In genomic region chr13:59387627-59388325, GRCm38 (mm10) we compare ENCODE assay signal across 19 mouse cellular contexts.
A peak's percentile ranks its signal among the peaks of the same experiment; 100 is the strongest.
DNase-seq lines count a peak whose midpoint lies in the region; ATAC-seq and TF ChIP-seq lines count a peak whose summit lies in the region.
"Had no signal": no experiment of that assay in that cellular context is flagged by ENCODE, and none has a peak within 500 bp of the region (broad histone marks: within the 10 kb centered on the region; RNA-seq: fewer than 3 reads in every experiment).

No protein-coding gene starts in this region.

- H3K27me3 ChIP-seq in embryonic facial prominence, embryonic 11.5 days (ENCODE audit: control insufficient read depth, insufficient read depth, low read length), result no peaks in the 10 kb centered on the region
- H3K27me3 ChIP-seq in embryonic facial prominence, embryonic 10.5 days (replicated peaks; ENCODE audit: low read depth, poor library complexity, severe bottlenecking), result no peaks in the 10 kb centered on the region
- no peaks in the 10 kb centered on the region for H3K27me3 ChIP-seq in forebrain, embryonic 15.5 days
- H3K27me3 ChIP-seq in hindbrain, embryonic 16.5 days (replicated peaks; ENCODE audit: control insufficient read depth, insufficient read depth, low read length), result no peaks in the 10 kb centered on the region
- H3K27me3 ChIP-seq in midbrain, postnatal 0 days (ENCODE audit: insufficient read depth, low read length), result no peaks in the 10 kb centered on the region
- H3K27me3 ChIP-seq: limb, embryonic 12.5 days; midbrain, embryonic 12.5 days had no signal

- TF ChIP-seq CTCF in midbrain, postnatal 0 days (IDR thresholded peaks at IDR 0.05), result no peak

- no peaks in the 10 kb centered on the region for H3K9me3 ChIP-seq in embryonic facial prominence, embryonic 11.5 days (replicated peaks; ENCODE audit: control insufficient read depth, low read length)
- H3K9me3 ChIP-seq in embryonic facial prominence, embryonic 10.5 days, result no peaks in the 10 kb centered on the region
- H3K9me3 ChIP-seq in forebrain, embryonic 15.5 days, result no peaks in the 10 kb centered on the region
- no peaks in the 10 kb centered on the region for H3K9me3 ChIP-seq in hindbrain, embryonic 16.5 days (ENCODE audit: control insufficient read depth, low read length)
- H3K9me3 ChIP-seq in midbrain, postnatal 0 days (ENCODE audit: low read length), result no peaks in the 10 kb centered on the region
- H3K9me3 ChIP-seq: limb, embryonic 12.5 days; midbrain, embryonic 12.5 days had no signal

- no peak overlapping the region for H3K4me3 ChIP-seq in embryonic facial prominence, embryonic 11.5 days (ENCODE audit: low read depth, low read length)
- no peak overlapping the region for H3K4me3 ChIP-seq in embryonic facial prominence, embryonic 10.5 days
- no peak overlapping the region for H3K4me3 ChIP-seq in forebrain, embryonic 15.5 days
- no peak overlapping the region for H3K4me3 ChIP-seq in hindbrain, embryonic 16.5 days (ENCODE audit: low read length)
- H3K4me3 ChIP-seq in midbrain, postnatal 0 days (ENCODE audit: low read depth, low read length), result no peak overlapping the region
- H3K4me3 ChIP-seq: heart, adult 2 months; left cerebral cortex, adult 2 months; limb, embryonic 12.5 days; midbrain, embryonic 12.5 days had no signal

- H3K27ac ChIP-seq in embryonic facial prominence, embryonic 11.5 days (replicated peaks; ENCODE audit: low read depth, low read length), result no peak overlapping the region
- H3K27ac ChIP-seq in embryonic facial prominence, embryonic 10.5 days (replicated peaks), result no peak overlapping the region
- H3K27ac ChIP-seq in forebrain, embryonic 15.5 days (replicated peaks), result 0 out of 2 replicates have a peak overlapping the region, but pooled peaks have one; percentile 27
- peak overlapping the region; percentile 14; the same call in 1 of the 2 replicates for H3K27ac ChIP-seq in hindbrain, embryonic 16.5 days (ENCODE audit: low read depth, low read length)
- peak overlapping the region; percentile 62; the same call in 1 of the 2 replicates for H3K27ac ChIP-seq in midbrain, postnatal 0 days (ENCODE audit: low read depth, low read length)
- H3K27ac ChIP-seq: heart, adult 2 months; kidney, postnatal 0 days; left cerebral cortex, adult 2 months; limb, embryonic 12.5 days; liver, embryonic 14.5 days; midbrain, embryonic 12.5 days had no signal

- 0 out of 2 replicates have a peak, but pooled peaks have one; percentile 39 for ATAC-seq in embryonic facial prominence, embryonic 11.5 days (replicated peaks; ENCODE audit: insufficient number of reproducible peaks, low FRiP score, low TSS enrichment, low read depth)
- peak; percentile 64 for ATAC-seq in forebrain, embryonic 15.5 days (replicated peaks)
- ATAC-seq in hindbrain, embryonic 16.5 days, result peak; percentile 87
- ATAC-seq in midbrain, postnatal 0 days (ENCODE audit: low FRiP score), result peak; percentile 77
- ATAC-seq in megakaryocyte progenitor cell, adult 5-6 weeks (replicated peaks; ENCODE audit: poor library complexity), result no peak
- ATAC-seq: intestine, postnatal 0 days; Patski had no signal

- WGBS in embryonic facial prominence, embryonic 11.5 days, result 80% methylated on average over 14 of the region's 14 CpGs
- 84% methylated on average over 14 of the region's 14 CpGs for whole genome bisulfite sequencing in embryonic facial prominence, embryonic 10.5 days
- WGBS in forebrain, embryonic 15.5 days, result 53% methylated on average over 14 of the region's 14 CpGs
- 52% methylated on average over 14 of the region's 14 CpGs for WGBS in hindbrain, embryonic 16.5 days
- WGBS in midbrain, postnatal 0 days, result 55% methylated on average over 14 of the region's 14 CpGs

- H3K4me2 ChIP-seq in embryonic facial prominence, embryonic 11.5 days (ENCODE audit: low read depth, low read length), result no peak overlapping the region
- no peak overlapping the region for H3K4me2 ChIP-seq in forebrain, embryonic 15.5 days (replicated peaks)
- H3K4me2 ChIP-seq in hindbrain, embryonic 16.5 days (ENCODE audit: low read length), result no peak overlapping the region
- no peak overlapping the region for H3K4me2 ChIP-seq in midbrain, postnatal 0 days (ENCODE audit: low read depth, low read length, poor library complexity, severe bottlenecking)
- H3K4me2 ChIP-seq: limb, embryonic 12.5 days; midbrain, embryonic 12.5 days had no signal

- DNase-seq in embryonic facial prominence, embryonic 11.5 days (ENCODE audit: low spot score), result no peak
- no peak for DNase-seq in embryonic facial prominence, embryonic 10.5 days (ENCODE audit: low spot score)
- peak; percentile 85 for DNase-seq in midbrain, postnatal 0 days (ENCODE audit: low spot score)
- no peak for DNase-seq in cerebellum, postnatal 25 days
- DNase-seq in spleen, adult 18-20 months, result no peak
- DNase-seq: B cell, adult 2 months; cerebellum, adult 18-20 months; heart, adult 2 months; lung, postnatal 10 days had no signal

- no peaks in the 10 kb centered on the region for H3K4me1 ChIP-seq in embryonic facial prominence, embryonic 11.5 days (ENCODE audit: control insufficient read depth, insufficient read depth, low read length)
- H3K4me1 ChIP-seq in embryonic facial prominence, embryonic 10.5 days, result no peaks in the 10 kb centered on the region
- H3K4me1 ChIP-seq in forebrain, embryonic 15.5 days, result peaks cover 12% of the 10 kb centered on the region
- H3K4me1 ChIP-seq in hindbrain, embryonic 16.5 days (ENCODE audit: control insufficient read depth, insufficient read depth, low read depth, low read length), result peaks cover 15% of the 10 kb centered on the region
- H3K4me1 ChIP-seq in midbrain, postnatal 0 days (ENCODE audit: insufficient read depth, low read length), result peaks cover 4% of the 10 kb centered on the region; the same call in 1 of the 2 replicates
- H3K4me1 ChIP-seq: limb, embryonic 12.5 days had no signal

- H3K9ac ChIP-seq in embryonic facial prominence, embryonic 11.5 days (replicated peaks; ENCODE audit: low read length), result no peak overlapping the region
- H3K9ac ChIP-seq in forebrain, embryonic 15.5 days (replicated peaks), result no peak overlapping the region
- H3K9ac ChIP-seq in hindbrain, embryonic 16.5 days (ENCODE audit: low read depth, low read length), result no peak overlapping the region
- H3K9ac ChIP-seq in midbrain, postnatal 0 days (replicated peaks; ENCODE audit: low read length, poor library complexity, severe bottlenecking), result no peak overlapping the region
- H3K9ac ChIP-seq: limb, embryonic 12.5 days; liver, embryonic 14.5 days; midbrain, embryonic 12.5 days had no signal

- no peaks in the 10 kb centered on the region for H3K36me3 ChIP-seq in embryonic facial prominence, embryonic 11.5 days (replicated peaks; ENCODE audit: control insufficient read depth, insufficient read depth, low read depth, low read length)
- H3K36me3 ChIP-seq in embryonic facial prominence, embryonic 10.5 days (replicated peaks), result no peaks in the 10 kb centered on the region
- no peaks in the 10 kb centered on the region for H3K36me3 ChIP-seq in forebrain, embryonic 15.5 days
- no peaks in the 10 kb centered on the region for H3K36me3 ChIP-seq in hindbrain, embryonic 16.5 days (ENCODE audit: control insufficient read depth, insufficient read depth, low read length)
- H3K36me3 ChIP-seq in midbrain, postnatal 0 days (ENCODE audit: insufficient read depth, low read length), result no peaks in the 10 kb centered on the region
- H3K36me3 ChIP-seq: limb, embryonic 12.5 days; midbrain, embryonic 12.5 days had no signal

Comparison
In these comparisons a context has a peak if more than half of its experiments do, and no peak if none do; other contexts are left out.
1. H3K27ac ChIP-seq: peak in forebrain, embryonic 15.5 days (single experiment), hindbrain, embryonic 16.5 days (single experiment) and midbrain, postnatal 0 days (single experiment); none in embryonic facial prominence, embryonic 11.5 days (single experiment) and embryonic facial prominence, embryonic 10.5 days (single experiment).